Mouse (Mus musculus) cerebellum, postnatal 25 days (tissue): Measurements from ENCODE around the gene Mbd4.
"Not testable (repeated sequence)": the region's sequence is repeated elsewhere in the genome, so short reads cannot be mapped to it uniquely, and the experiment has no call there.

Source experiments
- DNase-seq, 2 experiments: peaks; one replicate each; pipeline ENCODE4 v3.0.0; 2021; ENCODE audit warnings: mixed read lengths in 2 of 2

The Mbd4 gene

DNA sequence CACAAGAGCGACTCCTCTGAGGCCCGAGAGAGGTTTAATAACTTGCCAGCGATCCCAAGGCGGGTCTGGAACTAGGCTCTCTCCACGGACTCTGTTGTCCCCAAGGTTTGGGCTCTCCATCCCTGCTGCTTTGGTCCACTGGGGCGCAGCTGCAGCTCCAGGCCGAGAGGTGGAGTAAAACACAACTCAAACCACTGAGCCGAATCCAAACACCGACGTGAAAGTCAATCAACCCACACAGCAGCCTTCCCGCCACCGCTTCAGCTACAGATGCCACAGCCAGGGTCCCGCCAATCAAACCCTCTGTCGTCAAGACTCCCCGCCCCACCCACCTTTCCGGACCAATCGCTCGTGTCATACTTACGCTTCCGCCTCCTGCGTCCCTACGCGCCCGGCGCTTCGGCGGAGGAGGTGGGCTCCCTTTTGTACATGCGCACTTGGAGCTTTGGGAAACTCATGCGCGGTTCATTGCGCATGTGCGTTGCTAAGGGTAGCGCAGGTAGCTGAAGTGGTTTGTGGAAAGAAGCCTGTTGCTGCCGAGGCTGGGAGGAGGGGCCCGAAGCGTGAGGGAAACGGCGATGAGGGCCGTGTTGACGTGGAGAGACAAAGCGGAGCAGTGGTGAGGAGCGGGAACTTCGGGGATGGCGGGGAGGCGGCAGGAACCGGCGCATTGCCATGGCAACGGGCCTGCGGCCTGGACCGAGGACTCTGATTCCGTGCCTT is at the start of gene Mbd4, which contains the start of gene Ift122:
Gene Mbd4 (minus strand): TSS at position 281 of the 723 bp plus-strand sequence.
Gene Ift122 (plus strand): TSS at position 380 of the 723 bp plus-strand sequence.
- DNase-seq, result peak; percentile 96 to 98

DNA sequence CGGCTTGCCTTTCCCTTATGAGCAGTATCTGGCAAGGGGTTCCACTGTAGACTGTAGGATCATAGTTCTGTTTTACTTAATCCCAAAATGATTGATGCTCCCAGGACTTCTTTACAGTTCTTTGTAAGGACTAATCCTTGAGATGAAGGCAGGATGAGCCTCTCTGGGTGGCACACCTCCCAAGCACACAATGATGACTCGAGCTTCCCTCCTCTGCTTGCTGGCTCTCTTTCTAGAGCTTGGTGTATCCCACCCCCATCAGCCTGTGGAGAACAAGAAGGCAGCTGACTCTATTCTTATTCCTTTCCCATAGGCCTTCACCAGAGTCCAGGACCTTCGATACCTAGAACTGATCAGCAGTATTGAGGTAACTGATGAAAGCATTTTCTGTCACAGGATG is 49.4 kb upstream of the Mbd4 start:
- DNase-seq, result no peak

DNA sequence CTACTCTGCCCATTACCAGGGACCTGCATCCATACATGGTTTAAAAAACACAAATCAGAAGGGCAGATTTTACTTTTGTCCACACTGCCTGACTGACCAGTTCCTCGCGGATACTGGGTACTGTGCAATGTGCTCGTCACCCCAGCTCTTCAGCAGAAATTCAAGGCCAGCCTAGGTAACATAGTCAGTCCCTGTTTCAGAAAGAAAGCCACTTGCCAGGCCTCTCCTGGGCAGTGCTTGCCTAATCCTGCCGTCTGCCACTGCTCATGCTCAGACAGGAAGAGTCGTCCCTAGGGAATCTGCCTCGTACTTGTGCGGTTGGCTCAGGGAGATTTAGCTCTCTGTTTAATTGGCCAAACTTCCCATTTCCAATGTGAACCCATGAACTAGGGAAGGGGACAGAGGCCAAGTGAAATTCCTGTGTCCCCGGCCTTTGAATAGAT is 48.3 kb upstream of the Mbd4 start:
- DNase-seq, result peak; percentile 43 to 45

DNA sequence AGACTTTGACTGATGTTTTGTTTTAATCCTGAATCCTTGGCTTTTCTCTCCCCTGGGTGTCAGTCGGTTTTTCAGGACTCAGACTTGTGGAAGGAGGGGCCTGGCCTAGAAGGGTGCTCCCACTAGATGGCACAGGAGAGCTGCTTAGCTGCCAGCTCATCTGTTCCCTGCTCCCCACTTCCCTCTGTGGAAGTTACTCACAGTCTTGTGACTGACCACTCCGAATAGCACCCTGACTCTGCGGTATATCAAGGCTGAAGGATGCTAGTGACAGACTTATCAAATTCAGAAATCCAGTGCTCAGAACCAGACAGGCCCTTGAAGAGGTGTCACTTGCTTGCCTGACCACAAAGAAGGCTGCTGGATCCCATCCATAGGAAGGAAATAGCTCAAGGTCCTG is 47.9 kb upstream of the Mbd4 start:
- DNase-seq, result peak; percentile 85 to 91

DNA sequence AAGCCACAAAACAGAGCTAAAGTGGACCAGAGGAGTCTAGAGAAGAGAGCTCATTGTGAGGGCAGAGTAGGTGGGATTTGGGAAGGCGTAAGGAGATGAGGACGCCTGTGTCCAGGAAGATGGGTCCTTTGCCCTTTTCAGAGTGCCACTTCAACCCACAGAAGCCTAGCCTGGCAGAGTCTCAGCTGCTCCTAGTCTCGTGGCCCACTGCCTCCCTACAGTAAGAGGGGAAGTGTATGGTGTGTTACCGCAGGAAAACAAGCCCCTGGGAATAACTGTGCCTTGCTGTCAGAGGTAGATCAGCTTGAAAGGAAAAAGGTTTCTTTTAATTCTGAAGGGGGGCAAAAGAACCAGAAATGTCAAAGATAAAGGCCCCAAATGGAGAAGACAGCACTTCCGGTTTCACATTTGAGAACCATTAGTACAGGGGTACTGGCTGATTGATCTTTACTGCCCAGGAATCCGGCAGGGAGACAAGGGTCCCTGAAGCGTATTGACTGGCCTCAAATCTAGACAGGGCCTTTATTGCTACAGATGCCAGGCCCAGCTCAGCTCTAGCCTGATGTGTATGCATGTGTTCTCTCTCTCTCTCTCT is 44.9 kb upstream of the Mbd4 start:
- DNase-seq, result no peak

DNA sequence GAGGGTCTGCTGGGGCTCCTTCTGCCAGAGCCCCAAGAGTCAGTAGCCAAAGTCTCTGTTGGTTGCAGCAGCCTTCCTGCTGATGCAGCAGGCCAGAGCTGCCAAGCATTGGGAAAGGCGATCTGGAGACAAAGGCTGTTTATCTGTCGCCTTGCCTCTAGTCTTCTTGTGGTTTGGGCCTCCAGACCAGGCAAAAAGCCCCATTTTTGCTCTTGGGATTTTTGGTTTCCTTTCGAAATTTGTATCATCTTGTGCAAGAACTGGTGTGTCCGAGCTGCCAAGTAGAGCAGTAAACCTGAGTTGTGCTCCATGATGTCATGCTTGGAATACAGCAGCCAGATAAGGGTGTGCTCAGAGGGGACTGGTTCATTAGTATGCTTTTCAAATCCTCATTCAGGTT is 43.9 kb upstream of the Mbd4 start:
- DNase-seq, result peak in 1 of 2 experiments; percentile 43

DNA sequence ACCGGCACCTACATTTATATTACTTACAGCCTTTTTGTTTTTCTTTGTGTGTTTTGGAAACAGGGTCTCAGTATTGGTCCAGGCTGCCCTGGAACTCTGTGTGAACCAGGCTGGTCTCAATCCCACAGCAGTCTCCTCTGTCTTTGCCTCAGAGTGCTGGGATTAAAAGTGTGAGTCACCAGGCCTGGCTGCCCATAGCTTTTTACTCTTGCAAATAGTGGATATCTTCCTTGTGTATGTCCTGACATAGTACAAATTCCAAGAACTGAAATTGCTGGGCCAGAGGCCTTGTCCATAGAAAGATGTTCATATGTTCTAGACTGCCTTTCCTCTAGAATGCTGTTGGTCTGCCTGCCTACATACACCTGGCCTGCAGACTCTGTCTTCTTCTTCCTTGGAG is 43.2 kb upstream of the Mbd4 start:
- DNase-seq, result no peak

DNA sequence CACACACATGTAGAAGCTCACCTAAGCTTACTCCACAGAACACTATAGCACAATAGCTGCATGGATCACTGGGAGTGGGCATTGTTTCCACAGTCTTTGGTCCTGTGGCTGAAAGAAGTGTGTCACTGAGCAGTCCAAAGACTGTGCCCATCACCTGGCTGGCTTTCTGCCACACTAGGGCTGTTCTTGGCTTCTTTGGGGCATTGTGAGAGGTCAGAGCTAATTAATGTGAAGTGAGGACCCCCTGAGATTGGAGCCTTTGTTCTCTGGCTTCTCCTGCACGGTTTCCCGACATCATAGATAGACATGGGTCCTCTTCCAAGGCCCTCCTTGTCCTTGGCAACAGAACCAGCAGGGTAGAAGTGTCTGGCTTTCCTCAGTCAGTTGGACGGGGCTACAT is 39.2 kb upstream of the Mbd4 start:
- no peak for DNase-seq

DNA sequence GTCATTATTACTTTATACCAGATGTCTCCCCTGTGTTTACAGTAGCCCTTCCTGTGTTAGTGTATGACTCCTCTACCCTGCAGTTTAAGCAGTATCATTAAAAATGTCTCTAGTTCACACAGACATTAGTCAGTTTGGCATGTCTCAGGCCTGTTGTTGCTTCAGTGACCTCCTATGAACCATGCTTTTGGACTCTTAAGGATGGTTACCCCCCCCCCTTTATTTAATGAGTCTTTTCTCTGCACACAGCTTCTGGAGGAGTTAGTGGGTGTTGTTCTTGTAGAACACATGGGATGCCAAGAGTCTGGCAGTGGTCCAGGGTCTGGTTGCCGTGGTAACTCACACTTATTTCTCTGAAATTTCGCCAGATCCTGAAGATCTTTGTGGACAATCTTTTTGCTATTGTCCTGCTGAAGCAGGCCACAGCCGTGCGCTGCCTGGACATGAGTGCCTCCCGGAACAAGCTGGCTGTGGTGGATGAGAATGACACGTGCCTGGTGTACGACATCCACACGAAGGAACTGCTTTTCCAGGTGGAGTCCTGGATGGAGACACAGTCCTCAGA is 38.4 kb upstream of the Mbd4 start:
- DNase-seq, result peak; percentile 53 to 75

DNA sequence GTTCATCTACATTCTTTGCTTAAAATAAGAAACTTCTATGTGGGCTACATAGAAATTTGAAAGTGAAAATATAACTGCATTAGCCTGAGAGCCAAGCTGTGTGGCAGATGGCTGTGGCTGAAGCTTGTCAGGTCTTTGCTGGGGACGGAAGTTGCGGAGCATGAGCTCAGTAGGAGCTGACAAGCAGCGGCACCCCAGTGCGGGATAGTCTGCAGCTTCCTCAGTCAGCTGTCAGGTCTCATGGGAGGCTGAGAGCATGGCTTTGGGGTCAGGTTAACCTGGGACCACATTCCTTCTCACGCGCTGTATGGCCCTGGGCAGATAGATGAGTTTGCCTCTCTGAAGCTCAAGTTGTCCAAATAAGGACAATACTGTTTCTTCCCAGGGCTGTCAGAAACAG is 37.9 kb upstream of the Mbd4 start:
- DNase-seq, result peak; percentile 50 to 52

DNA sequence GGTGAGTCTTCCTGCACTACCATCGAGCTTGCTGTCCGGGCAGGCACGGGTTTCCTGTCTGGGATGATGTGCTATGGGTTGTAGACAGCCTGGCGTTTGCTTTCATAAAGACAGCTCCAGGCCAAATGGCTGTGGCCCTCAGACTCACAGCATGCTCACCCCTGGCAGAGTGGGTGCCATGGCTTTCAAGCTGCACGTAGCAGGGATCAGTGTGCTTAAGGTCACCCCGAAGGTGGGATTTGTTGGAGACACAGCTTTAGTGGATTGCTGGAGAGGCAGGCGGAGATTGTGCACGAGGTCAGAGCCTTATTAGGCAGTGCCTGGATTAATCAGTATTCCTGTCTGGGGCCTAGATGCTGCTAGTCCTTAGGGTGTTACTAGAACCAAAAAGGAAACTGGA is 37.4 kb upstream of the Mbd4 start:
- DNase-seq, result no peak

DNA sequence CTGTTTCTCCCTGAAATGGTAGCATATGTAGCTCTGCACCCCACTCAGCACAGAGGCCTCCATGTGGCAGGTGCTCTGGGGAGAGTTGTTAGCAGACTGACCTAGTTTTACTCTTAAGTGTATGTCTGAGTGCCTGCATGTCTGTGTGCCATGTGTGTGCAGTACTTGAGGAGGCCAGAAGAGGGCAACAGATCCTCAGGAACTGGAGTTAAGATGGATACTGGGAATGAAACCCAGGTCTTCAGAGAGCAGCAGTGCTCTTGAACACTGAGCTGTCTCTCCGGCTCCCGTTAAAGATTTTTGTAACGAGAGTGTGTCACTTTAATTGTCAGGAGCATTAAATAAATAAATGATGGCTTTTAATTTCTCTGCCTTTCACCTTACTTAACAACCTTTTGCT is 35.1 kb upstream of the Mbd4 start:
- peak in 1 of 2 experiments; percentile 31 for DNase-seq

DNA sequence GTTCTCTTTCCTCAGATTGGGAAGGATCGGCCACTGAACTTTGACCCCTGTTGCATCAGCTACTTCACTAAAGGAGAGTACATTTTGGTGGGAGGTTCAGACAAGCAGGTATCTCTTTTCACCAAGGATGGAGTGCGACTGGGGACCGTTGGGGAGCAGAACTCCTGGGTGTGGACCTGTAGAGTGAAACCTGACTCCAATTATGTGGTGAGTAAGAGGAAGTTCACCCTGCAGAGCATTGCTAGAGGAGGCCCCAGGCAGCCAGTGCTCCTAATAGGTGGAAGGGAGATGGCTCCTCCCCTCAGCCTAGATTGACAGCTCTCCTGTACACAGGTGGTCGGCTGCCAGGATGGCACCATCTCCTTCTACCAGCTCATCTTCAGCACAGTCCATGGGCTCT is 33.7 kb upstream of the Mbd4 start:
- no peak for DNase-seq

DNA sequence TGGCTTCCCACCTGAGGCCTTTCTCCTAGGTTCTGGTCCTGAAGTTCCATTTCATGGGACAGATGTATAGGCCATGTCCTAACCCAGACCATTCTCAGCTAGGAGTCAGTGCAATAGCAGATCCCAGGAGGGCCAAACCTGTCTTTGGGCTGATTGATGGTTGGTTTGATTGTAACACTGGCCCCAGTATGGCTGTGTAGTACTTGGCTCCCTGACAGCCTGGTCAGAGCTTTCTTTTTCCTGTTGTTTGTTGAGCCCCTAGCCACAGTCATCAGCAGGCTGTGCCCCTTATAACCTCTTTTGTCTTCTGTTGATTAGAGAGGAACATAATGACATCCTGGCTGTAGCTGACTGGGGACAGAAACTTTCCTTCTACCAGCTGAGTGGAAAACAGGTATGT is 30.8 kb upstream of the Mbd4 start:
- no peak for DNase-seq

DNA sequence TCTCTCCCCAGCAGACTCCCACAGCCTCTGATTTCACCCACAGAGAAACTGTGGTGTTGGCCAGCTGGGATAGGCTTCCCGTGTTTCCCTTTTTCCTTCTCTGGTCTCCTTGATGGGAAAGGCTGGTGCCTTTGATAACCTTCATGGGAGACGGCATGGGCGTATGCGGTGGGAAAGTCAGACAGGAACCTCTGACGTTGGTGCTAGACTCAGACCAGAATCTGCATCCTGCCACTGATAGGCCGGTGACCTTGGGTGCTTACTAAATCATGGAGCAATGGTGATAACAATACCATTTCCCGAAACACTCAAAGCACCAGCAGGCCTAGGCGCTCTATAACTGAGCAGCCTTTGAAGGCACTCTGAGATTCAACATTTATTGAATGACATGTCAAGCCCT is 27.6 kb upstream of the Mbd4 start:
- no peak for DNase-seq

DNA sequence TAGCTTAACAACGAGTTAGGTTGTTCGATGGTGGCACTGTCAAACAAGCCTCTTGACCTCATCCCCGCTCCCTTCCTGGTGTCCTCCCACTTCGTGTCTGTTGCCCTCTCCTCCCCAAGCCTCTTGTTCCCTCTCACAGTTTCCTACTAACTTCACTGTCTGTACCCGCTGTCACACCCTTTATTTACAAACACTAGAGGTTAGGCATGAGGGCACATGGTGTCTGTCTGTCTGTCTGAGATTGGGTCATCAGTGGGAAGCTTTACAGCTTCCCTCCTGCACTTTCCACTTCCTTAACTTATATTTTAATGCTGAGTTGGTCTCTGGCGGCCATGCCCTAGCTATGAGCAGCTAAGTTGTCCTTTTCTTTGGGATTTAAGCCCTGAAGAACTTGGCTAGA is 26.6 kb upstream of the Mbd4 start:
- DNase-seq, result no peak

DNA sequence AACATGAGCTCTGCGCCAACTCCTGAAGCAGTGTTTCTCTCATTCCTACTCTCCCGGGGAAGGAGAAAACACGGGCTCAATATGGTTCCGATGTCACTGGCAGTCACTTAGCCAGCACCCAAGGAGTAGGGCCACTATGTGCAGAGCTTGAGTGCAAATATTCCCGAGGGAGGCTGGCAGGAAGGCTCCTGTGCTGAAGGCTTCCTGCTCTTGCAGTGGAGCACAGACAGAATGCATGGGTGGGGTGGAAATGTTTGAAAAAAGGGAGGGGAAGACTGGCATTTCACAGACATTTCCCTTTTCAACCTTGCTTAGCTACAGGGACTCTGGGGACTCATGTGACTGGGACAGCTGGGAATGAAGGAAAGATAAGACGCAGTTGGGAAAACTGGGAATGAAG is 25.5 kb upstream of the Mbd4 start:
- DNase-seq, result no peak

DNA sequence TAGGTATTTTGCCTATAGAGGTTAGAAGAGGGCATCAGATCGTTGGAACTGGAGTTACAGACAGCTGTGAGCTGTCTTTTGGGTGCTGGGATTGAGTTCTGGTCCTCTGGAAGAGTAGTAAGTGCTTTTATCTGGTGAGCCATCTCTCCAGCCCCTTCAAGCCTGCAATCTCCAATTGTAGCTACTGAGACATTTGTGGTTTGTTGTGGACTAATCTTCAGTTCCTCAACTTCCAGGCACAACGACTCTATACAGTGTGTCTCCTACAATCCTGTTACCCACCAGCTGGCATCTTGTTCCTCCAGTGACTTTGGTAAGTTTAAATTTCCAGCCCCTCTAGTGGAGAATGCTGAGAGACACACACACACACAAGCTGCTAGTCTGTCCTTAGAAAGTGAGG is 24.1 kb upstream of the Mbd4 start:
- DNase-seq, result no peak

DNA sequence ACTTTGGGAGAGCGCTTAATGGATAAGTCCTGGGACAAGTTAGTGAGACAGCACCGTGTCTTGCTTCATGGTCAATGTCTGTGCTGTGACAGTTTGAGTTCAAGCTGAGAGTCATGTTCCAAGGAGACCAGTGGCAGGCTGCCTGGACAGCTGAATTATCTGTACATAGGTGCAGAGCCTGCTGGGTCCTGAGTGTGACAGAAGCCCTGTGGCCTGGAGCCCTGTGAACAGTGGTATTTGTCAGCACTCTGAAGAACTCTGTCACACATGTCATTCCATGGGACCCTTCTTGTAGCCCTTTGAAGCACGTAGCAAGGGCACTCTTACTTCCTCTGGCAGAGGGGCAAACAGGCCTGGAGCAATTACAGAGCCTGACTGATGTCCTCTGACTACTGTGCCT is 18.1 kb upstream of the Mbd4 start:
- not testable (repeated sequence) for DNase-seq

DNA sequence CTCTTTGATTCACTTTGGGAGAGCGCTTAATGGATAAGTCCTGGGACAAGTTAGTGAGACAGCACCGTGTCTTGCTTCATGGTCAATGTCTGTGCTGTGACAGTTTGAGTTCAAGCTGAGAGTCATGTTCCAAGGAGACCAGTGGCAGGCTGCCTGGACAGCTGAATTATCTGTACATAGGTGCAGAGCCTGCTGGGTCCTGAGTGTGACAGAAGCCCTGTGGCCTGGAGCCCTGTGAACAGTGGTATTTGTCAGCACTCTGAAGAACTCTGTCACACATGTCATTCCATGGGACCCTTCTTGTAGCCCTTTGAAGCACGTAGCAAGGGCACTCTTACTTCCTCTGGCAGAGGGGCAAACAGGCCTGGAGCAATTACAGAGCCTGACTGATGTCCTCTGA is 14.0 kb upstream of the Mbd4 start:
- not testable (repeated sequence) for DNase-seq

DNA sequence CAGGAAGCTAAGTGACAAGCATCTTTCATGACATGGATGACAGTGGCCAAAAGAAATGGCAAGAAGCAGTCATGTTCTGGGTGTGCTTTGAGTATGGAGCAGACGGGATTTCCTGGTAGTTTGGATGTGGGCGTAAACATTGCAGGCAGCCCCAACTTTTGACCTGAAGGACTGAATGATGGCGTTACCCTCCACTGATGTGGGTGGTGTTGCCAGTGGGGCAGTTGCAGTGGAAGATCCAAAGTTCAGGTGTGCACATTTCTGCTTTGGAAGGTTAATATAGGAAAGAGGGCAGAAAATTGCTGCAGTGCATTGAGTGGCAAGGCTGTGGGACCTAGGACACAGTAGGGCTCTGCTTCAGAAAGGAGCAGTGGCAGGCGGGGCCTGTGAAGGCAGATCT is 12.1 kb upstream of the Mbd4 start:
- no peak for DNase-seq

DNA sequence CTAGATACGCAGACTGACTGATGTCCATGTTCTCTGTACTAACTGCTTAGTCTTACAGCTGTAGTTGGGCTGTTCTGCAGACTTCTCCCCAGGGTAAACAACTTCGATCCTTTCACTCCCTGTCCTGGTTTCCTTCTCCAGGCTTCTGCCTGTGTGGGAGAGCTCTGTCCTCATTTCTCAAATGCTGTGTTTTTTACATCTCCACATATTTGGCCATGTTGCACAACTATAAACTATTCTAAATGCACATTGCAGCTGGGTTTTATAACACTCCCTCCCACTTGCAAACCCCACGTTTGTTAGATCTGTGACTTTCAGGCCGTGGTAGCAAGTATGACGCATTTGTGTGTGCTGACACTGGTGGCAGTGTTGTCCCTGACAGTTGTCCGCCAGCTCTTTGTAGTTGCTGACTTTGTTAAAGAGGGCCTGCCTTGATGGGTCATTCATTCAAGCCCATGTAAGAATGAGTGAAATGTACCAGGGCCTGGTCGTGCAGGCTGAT is 10.2 kb upstream of the Mbd4 start:
- DNase-seq, result no peak

DNA sequence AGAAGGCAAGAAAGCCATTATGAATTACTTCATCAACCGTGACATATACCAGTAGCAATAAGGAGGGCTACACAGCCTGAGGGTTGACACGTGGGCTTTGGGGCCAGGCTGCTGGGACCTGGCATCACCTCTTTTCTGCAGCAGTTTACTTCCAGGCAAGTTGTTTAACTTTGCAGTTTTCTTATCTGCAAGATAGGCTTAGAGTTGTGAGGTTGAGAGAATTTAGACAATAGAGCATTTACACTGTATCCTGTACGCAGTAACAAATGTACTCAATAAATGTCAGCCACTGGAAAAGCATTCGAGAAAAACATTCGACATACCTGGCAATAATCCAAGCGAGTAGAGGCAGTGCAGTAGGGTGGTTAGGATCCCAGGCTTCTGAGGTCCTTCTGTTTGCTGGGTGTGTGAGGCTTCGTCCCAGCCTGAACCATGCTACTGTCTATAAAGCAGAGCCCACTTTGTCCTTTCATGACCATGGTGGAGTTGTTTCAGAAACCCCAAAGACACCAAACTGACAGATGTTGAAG is 6.9 kb upstream of the Mbd4 start:
- no peak for DNase-seq

DNA sequence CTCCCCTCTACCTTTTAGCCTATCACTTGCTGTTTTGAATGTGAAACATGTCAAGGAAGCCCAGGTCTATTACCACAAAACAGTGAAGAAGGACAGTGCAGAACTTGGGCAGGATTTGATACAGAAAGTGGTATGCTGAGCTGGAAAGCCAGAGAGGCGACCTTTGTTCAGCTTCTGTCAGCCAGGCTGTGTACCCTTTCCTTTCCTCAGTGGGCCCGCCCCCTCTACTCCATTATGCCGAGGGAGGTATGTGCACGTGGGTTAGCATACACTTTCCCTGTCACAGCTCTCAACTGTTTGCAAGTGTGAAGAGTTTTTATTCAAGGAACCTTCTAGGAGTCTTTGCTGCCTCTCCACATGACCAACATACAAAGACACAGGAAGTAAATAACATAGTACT is 6.1 kb upstream of the Mbd4 start:
- no peak for DNase-seq
